Comparison of ENCODE assay signal across 7 mouse cellular contexts in genomic region chr9:61056731-61057270, GRCm38 (mm10).
DNase-seq lines count a peak whose midpoint lies in the region; ATAC-seq and TF ChIP-seq lines count a peak whose summit lies in the region.

No protein-coding gene starts in this region.

- intact Hi-C loops in gastrocnemius, adult 2 months (cut with DNase I) = no loop called here

- peaks cover 35% of the 10 kb centered on the region for H3K4me1 ChIP-seq in bone marrow macrophage, adult 2 months (ENCODE audit: control insufficient read depth, insufficient read depth, low read length)

- peak overlapping the region; percentile 17 for H3K4me3 ChIP-seq in bone marrow macrophage, adult 2 months (ENCODE audit: insufficient read depth, low read length)
- H3K4me3 ChIP-seq in gastrocnemius, adult 2 months = no peak overlapping the region

- no peak for TF ChIP-seq CTCF in bone marrow macrophage, adult 2 months (IDR thresholded peaks at IDR 0.05; ENCODE audit: low read depth, low read length)
- TF ChIP-seq CTCF in gastrocnemius, adult 2 months (IDR thresholded peaks at IDR 0.05) = no peak

- peak; percentile 8; the same call in 1 of the 2 replicates for ATAC-seq in monocyte, adult 5-6 weeks (replicated peaks; ENCODE audit: insufficient number of reproducible peaks, low FRiP score, low TSS enrichment, poor library complexity, severe bottlenecking)

- no peak for TF ChIP-seq POLR2A in bone marrow macrophage, adult 2 months (IDR thresholded peaks at IDR 0.05; ENCODE audit: borderline replicate concordance, low read depth, low read length)

- peak; percentile 19 to 28 for DNase-seq in layer of hippocampus, postnatal 36 days
- no peak for DNase-seq in layer of hippocampus, adult 8-10 months (ENCODE audit: low spot score in 2 of 2)
- DNase-seq in induced T-regulatory cell, adult 2 months (ENCODE audit: low read depth) = peak; percentile 66
- no peak for DNase-seq in gastrocnemius, adult 2 months
- no peak for DNase-seq in cerebellum, adult 9-10 months

- H3K27ac ChIP-seq in bone marrow macrophage, adult 2 months (ENCODE audit: insufficient read depth, low read depth, low read length) = no peak overlapping the region
- H3K27ac ChIP-seq in gastrocnemius, adult 2 months = no peak overlapping the region

Comparison
In these comparisons a context has a peak if more than half of its experiments do, and no peak if none do; other contexts are left out.
1. DNase-seq: peak in layer of hippocampus, postnatal 36 days (2 of 2) and induced T-regulatory cell, adult 2 months (single experiment); none in layer of hippocampus, adult 8-10 months (0 of 2), gastrocnemius, adult 2 months (single experiment) and cerebellum, adult 9-10 months (single experiment).